Mouse (Mus musculus) frontal cortex, postnatal 10 days (tissue): ENCODE measurements around the gene Rps6ka5.
A peak's percentile ranks its signal among the peaks of the same experiment; 100 is the strongest.

ENCODE experiments used
- DNase-seq, 2 experiments: peaks; one replicate each; pipeline ENCODE4 v3.0.0; 2022; ENCODE audit warnings: low spot score in 2 of 2, mixed read lengths in 1 of 2

The Rps6ka5 gene

DNA sequence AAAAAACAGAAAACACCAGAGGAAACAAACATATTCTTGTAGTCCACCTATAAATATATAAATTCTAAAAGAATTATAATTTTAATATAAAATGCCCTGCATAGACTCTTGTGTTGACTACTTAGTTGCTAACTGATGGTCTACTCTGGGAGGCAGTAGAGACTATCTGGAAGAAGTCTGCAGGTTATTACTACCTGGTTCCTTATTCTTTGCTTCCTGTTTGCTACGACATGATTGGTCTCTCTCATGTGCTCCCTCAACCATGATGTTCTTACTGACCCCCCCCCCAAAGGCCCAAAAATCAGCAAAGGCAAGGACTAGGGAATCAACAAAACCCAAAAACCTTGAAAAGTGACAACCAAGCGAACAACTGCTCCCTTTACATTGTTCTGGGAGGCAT is 66.7 kb downstream of the Rps6ka5 start:
- no peak for DNase-seq

DNA sequence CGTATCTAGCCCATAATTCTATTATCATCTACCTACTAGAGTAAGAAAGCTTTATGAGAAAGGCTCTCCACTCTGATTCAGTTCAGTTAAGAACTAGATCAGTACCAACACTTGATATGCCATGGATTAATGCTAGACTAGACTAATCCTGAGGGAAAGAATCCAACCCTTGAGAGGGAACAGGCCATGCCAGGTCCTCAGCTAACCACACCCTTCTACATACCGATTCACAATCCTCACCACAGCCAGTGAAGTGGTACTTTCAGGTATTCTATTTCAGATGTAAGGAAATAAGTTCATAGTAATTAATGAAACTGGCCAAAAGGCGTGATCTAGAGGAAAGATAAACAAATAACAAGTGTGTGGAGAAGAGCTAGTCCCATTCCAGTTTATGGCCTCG is 70.8 kb downstream of the Rps6ka5 start:
- no peak for DNase-seq

DNA sequence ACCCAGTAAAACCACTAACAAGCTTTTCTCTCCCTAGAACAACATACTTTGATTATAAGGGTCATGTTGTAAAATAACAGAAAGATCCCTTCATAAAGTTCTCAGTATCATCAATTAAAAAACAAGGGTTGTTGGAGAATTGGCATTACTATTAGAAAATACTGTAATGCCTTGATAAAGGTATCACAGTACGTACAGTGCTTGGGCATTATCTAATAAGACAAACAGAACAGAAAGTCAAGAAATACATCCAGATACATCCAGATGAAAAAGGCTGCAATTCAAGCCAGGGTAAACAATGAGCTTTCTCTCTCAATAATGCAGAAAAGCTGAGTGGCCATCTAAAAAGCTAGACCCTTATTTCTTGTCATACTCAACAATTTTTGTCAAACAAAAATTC is 84.8 kb downstream of the Rps6ka5 start:
- no peak for DNase-seq

DNA sequence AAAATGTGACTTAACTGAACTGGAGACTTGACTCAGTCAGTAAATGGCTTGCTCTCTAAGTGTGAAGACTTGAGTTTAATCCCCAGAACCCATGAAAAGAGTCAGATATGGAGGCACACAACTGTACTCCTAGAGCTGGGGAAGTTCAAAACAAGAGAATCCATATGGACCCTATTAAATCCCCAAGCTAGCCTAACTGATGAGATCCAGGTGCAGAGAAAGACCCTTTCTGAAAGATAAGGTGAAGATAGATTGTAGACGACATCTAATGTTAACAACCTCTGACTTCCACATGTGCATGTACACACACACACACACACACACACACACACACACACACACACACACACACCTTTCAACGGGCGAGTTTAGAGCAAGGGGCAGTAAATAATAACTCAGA is 86.1 kb downstream of the Rps6ka5 start:
- no peak for DNase-seq

DNA sequence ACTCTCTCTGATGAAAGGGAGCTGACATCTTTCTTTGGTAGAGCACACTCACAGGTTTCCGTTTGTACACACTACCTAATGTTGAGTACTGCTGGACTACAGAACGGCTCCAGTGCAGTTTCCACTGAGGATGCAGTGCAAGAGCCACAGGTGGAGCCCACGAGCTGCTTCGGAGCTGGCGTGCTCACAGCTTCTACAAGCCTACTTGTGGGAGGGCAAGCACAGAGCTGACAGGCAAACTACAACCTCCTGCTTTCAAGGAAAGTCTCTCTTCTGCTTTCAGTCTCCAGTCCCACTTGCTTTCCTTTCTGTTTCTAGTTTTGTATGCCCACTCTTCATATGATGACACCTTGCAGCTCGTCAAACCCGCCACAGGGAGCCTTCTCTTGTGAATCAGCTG is 87.1 kb downstream of the Rps6ka5 start:
- peak; percentile 16 to 41 for DNase-seq

DNA sequence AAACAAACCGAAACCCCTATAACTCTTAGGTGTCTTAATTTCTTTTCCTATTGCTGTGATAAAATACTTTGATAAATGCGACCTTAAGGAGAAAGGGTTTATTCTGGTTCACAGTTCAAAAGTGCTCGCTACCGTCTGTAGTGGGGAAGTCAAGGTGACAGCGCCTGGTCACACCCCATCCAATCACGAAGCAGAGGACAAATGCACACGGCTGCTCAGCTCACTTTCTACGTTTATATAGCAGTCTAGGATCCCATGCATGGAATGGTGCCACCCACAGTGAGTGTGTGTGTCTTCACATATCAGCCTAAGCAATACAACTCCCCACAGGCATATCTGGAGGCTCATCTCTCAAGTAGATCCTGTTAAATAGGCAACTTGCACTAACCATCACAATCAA is 88.9 kb downstream of the Rps6ka5 start:
- DNase-seq, result no peak

DNA sequence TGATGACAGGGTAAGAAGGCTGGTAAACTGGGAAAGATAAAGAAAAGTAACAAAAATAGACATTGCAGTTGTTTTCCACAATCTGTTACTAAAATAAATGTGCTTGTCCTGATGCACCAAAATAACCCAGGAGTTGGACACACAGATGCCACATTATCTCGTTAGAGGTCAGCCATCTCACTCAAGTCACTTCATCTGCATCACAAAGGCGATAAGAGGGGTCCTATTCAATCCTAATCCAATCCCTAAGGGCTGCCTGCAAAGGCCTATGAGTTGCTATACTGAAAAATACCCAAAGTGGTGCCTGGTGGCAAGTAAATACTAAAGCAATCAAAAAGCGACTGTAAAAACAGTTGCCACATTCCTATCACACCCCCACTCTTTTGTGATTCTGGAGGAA is 90.0 kb downstream of the Rps6ka5 start:
- no peak for DNase-seq

DNA sequence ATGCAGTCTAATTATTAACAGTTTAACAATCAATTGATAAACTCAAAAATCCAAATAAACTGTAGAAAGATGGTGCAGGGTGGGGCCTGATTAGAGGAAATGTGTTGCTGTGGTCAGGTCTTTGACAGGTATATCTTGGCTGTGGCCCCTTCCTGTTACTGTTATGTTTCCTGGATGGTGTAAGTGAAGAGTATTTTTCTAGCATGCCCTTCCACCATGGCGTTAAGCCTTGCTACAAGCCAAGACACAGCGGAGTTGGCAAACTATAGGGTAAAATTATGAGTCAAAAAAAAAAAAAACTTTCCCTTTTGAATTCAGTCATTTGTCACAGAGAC is 90.5 kb downstream of the Rps6ka5 start:
- DNase-seq, result no peak

DNA sequence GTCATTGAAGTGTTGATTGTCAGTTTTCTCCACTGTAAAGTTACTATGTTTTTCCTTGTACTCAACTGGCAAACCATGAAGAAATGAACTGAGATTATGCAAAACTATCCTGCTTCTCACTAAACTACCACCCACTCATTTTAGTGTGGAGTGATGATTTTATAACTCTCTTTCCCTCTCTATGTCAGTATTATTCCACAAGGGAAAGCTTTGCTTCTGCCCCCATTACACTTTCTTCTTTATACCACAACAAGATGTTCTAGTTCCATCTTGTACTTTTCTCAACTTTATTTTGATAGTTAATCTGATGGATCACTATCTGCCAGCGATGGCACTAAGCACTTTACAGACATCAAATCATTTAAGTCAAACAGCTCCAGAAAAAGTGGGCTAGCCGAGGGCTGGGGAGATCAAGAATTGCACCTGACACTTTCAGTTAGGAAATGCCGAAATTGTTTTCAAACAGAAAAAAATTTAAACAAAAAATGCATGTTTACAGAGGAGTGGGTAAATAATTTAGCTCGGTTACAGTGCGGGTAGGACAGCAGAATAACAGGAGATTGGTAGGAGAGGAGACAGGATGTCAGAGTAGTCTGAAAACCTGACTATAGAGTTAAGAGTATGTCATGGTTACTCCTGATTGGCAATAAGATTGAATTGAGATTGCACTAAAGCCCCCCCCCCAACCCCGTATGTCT is 91.0 kb downstream of the Rps6ka5 start:
- DNase-seq, result no peak

DNA sequence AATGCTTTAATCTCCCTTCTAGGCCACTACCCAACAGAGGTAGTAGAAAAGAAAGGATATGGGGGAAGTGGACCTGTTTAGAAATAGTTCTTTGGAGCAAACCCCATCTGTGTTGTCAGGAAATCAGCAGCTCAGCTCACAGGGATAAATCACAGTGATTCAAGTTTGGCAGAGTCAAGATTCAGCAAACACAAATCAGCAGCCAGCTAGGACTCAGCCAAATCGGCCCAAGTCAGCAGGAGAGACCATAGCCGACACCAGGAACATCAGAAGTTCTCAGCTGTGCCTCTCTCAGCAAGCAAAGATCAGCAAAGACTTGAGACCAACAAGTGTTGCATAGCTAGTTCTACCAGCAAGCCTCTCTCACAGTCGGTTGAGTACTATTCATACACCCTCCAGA is 93.6 kb downstream of the Rps6ka5 start:
- no peak for DNase-seq

DNA sequence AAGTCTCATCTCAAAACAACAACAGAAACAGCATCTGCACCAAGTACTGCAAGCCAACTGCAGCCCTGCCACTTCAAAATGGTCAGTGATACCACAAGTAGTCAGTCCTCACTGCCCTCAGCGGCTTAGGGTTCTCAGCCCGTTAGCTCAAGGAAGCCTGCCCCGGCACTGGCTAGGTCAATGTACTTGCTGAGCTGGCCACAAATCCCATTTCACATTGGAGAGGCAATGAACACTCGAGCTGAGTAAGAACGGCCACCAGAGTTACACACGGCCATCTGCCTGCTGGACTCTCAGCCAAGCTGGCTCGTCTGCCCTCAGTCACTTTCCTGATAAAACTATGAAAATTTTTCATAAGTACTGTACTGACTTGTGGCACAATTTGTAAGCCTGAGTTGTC is 95.5 kb downstream of the Rps6ka5 start:
- no peak for DNase-seq

DNA sequence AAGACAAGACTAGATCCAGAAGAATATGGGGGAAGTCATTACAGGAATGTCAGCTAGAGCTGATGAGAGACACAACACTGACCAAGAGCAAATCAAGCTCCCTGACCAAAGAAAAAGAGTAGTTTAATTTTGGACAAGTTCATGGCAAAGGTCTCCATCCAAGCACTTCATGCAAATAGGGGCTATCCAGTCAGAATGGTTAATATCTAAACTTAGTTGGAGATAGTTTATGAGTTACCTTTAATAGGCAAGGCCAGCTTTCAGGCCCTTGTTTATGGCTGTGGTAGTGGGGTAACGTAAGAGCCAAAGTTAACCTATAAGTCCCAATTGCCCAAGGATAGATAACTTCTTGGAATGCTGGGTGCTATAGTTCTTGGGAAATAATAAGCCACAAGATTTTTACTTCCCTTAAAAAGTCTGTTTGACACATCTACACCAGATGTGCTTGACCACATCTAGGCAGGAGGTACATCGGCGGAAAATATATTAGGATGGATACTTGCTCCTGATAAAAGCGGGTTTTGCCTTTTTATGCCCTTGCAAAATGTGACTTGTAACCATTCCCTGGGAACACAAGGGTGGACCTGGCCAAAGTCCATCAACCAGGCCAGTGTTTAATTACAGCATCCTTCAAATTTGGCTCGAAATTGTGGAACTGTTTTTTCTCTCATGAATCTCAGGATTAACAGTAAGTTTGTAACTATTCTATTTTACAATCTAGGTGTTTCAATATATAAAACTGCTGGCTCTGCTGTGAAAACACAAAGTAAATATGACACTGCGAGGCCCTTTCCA is 97.5 kb downstream of the Rps6ka5 start:
- no peak for DNase-seq

DNA sequence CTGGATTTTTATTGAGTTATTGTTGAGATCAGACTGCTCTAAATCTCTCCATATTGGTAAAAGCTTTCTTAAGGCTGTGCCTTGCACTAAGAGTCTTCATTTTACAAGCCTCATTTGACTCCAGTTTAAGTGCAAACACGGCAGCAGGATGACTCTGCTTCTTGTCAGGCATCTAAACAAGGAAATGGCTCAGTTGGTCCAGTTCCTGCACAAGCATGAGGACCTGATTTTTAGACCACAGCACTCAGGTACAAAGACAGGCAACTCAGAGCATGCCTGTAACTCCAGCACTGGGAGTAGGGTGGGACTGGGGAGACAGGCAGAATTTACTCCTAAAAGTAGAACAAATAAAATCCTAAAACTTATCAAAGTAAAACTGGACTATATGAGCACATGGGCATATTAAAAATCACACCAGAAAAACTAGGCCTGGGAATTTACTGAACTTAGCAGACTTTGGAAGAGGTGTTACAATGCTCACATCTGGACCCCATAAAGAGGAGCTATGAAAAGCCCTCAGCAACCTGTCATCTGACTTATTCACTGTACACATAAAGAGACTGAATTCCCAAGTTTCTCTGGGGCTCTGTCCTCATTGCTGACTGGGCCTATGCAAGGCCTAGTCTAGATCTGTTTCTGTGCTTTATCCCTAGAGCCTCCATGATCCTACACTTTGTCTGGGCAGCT is 99.6 kb downstream of the Rps6ka5 start:
- no peak for DNase-seq

DNA sequence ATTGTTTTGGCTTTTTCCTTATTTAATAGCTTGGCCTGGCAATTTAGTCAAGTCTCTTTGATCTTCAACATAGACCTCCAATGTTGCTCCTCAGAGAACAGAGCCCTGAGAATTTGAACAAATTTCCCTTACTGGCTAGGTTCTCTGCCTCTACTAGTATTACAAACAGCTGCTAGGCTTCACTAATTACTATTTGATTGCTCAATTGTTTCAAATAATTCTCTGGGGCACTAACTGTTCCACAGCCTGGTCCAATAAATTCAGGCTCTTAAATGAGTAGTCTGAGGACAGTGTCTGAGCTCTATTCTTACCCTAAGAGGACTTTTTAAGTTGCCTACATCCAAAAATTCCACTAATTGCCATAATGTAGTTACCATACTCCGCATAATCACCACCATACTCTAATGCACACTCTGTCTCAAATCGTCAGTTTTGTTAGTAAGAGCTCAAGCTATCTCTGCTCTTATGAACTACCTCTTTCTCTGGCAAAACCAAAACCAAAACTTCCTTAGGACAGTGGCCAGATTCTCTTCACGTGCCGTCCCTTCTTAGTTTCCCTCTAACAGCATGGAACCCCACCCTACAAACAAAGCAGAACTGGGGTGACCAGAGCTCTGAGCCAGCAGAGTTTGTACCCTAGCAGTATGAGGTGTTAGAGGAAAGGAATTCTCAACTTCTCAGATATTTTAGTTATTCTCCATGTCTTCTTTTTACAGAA is 100.4 kb downstream of the Rps6ka5 start:
- DNase-seq, result no peak

DNA sequence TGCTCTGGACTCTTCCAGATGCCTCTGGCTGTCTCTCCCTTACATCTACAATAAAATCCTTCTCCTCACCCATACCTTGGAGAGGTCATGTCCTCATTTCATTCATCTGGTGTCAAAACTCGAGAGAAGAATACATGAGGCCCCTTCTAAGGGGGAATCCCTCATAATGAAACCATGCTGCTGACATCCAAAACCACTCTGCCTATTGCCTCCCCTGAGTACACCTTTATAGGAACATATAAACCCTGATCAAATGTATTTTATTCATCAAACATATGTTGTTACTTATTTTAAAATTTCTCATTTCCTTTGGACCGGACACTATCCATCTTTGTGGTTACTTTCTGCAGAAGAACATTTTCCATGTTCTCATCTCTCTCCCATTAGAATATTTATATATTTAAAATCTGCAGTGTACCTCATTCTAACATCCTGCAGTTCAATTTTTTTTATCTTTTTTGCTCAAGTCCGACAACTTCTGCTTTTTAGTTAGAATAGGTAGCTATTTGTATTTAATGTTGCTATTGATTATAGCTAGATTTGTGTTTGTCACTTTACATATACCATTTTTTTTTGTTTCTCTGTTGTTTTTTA is 101.8 kb downstream of the Rps6ka5 start:
- no peak for DNase-seq

DNA sequence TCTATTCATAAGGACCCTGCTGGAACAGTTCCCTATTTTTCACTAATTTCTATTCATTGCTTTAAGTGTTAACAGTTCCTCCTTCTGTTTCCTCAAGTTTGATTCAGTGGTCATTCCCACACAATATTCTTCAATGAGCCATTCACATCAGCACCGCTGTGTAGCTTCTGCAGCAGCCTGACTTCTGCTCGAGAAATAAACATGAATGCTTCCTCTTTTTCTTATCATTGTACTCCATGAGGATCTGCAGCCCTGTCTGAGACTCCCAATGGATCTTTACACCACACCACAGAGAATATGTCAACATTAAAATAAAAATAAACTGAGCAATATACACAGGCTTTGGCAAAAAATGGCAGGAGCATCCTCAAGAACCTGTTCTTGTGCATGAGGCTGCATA is 111.5 kb downstream of the Rps6ka5 start:
- no peak for DNase-seq

DNA sequence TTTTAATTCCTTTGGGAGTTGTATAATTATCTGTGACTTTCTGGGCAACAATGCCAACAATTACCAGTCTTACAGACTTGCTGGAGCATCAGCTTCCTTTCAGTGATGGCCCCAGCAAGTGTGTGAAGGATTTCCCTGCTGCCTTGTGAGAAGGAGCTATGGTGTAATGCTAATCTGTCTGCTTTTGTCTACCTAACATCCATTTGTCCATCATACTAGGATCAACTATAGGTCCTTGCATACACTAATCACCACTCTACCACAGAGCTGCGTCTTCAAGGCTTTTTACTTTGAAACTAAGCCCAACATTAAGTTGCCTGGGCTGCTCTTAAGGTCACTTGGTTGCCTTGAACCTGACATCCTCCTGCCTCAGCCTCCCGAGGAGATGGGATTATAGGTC is 112.9 kb downstream of the Rps6ka5 start:
- DNase-seq, result no peak

DNA sequence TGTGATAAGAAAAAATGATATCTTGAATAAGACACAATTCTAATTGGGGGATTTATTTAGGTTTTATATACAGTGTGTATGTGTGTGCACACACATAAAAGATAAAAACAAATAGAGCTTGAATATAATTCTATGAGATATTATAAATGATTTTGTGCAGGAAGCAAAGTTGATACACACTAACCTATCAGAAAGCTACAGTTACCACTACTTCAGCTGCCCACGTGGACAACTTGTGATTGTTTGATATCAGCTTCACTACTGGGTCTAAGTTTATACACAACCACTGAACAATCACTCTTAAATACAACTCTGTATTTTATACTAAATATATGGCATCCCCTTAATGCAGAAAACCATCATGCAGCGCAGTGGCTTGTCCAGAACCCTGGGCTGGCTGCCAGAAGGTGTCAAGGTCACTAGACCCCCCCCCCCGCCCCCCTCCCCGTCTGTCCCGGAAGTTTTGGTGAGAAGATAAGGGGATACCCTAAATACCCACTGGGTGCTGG is 113.5 kb downstream of the Rps6ka5 start:
- DNase-seq, result no peak

DNA sequence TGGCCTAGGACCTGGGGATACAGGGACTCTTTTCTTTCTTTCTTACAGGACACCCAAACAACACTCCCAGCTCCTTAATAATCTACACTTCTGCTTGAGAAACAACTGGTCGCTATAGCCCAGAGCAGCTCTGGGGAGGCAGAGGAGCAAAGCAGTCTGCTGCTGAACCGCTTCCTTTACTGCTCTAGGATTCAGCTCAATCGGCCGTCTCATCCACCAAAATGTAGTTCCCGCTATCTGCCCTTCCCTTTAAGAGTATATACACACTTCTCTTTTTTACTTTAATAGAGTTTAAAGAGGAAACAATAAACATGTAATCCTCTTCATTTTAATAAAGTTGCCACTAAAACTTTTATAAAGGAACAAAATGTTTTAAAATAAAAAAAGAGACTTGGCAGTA is 117.0 kb downstream of the Rps6ka5 start:
- DNase-seq, result no peak

DNA sequence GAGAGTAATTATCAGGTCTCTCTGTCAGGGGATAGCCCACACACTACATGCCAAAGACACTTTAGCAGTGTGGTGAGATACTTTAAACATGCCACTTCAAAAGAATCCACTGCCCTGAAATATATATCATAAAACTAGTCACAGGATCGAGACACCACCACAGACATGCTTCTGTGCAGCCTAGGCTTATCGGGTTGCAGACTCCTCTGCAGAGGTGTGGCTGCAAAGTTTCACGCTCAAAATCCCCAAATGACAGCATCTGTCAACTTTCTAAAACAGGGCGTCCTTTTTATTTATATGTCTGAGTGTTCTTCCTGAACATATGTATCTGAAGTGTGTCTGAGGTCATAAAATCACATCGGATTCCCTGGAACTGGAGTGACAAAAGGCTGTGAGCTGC is 117.7 kb downstream of the Rps6ka5 start:
- no peak for DNase-seq

DNA sequence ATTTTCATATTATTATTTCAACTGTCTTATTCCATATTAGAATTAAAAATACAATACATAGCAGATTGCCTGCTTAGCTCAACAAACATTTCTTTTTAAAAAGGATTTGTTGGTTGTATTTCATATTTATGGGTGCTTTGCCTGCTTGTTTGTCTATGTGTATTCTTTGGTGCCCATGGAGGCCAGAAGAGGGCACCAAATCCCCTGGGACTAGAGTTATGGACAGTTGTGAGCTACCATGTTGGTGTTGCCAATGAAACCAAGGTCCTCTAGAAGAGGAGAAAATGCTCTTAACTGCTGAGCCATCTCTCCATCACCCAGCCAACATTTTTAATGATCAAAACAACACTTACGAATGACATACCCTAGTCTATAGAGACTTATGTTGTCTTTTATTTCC is 120.0 kb downstream of the Rps6ka5 start:
- DNase-seq, result no peak

DNA sequence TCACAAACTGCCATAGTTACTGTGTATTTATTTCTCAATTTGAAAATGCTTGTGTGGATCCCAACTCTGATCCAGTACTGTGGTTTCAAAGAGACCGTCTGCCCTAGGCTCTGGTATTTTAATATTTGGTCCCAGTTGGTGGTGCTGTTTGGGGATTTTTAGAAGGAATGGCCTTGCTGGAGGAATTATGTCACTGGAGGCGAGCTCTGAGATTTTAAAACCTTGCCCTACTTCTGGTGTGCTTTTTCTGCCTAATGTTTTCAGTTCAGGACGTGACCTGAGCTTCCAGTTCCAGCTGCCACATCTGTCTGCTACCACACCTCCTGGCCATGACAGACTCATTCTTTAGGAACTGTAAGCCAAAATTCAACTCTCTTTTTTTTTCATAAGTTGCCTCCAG is 121.2 kb downstream of the Rps6ka5 start:
- DNase-seq, result no peak
